Mouse (Mus musculus) small intestine, adult 2 months (tissue): Measurements from ENCODE around the gene Gemin7.

Experiments used
- CTCF ChIP-seq: fragments of 200-500 bp; IDR thresholded peaks from 2 replicates; pipeline ENCODE4 v1.5.1; 2012; ENCODE audit warnings: low read depth, mild to moderate bottlenecking, control low read depth, inconsistent platforms, low read length, moderate library complexity, mixed read lengths; ENCODE audit not compliant: insufficient replicate concordance, insufficient read length; ENCODE audit errors: extremely low read depth
- POLR2A ChIP-seq: fragments of 200-500 bp; IDR thresholded peaks from 2 replicates; pipeline ENCODE4 v1.6.1; 2012; ENCODE audit warnings: low read depth, mild to moderate bottlenecking, control low read depth, inconsistent platforms, low read length, moderate library complexity

DNA sequence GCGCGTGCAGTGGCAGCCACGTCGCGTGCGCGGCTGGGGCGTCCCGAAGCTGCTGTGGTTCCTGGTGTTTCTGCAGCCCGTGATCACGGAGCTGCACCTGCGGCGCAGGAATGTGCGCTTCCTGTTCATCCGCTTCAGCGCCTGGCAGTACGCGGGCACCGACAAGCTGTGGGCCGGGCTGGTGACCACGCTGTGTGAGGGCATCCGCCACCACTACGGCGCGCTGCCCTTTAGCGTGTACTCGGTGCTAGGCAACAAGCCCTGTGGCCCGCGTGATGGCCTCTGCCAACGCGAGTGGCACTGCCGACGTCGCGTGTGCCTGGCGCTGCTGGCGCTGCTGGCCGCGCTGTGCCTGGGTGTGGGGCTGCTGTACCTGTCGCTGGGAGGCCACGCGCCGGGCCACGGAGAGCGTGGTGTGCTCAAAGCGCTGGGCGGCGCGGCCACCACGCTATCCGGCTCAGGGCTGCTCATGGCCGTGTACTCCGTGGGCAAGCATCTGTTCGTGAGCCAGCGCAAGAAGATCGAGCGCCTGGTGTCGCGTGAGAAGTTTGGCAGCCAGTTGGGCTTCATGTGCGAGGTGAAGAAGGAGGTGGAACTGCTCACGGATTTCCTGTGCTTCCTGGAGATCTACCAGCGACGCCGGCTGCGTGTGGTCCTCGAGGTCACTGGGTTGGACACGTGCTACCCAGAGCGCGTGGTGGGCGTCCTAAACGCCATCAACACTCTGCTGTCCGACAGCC, 54.2 kb downstream of the Gemin7 start:
- TF ChIP-seq POLR2A (no peak), CTCF (no peak)
